Mouse (Mus musculus): ENCODE data around the gene Aco2. TPM values are rescaled to one million over a fixed set of nuclear protein-coding genes. Genes with fewer than 3 reads are reported as not detected.

Aco2 gene
- total and polyA plus RNA-seq, 2 experiments from 2014 or later, result 257 to 412 TPM

DNA sequence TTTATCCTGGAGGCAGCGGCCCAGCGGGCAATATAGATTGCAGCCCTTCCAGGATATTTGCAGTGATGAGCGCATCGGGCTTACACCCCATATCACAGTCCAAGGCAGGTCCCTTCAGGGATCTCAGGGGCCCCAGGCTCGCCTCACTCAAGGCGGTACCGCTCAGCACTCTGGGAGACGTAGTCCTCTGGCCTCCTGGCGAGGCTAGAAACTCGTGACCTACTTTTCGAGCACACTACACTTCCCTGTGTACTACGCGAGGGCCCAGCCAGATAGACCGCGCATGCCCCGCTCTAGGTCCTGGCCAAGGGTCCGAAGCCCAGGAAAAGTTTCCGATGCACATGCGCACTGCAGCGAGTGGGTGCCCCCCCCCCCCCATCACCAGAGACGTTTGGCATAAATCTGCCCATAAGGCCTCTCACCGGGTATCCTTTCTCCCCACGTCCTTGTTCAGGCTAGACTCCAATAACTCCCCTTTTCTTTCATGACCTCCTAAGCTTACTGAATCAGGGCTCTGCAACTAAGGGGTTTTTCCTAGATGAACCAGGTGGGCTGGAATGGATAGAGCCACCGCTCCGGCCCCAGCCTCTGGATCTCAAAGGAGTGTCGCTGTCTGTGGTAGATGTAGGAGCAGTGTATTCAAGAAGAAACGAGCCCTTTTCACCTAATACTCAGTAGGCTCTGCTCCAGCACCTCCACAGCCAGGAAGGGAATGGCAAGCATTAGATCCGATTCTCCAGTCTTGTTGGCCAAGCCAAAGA, 15.9 kb upstream of the Aco2 start:
- Histone ChIP-seq H3K4me2 (ENCODE audit: low read depth, low read length, poor library complexity, severe bottlenecking) (peak overlapping the region; percentile 92), H3K4me3 (ENCODE audit: low read depth, low read length) (peak overlapping the region; percentile 51), H3K9me3 (ENCODE audit: low read length) (no peaks in the 10 kb centered on the region), H3K36me3 (ENCODE audit: insufficient read depth, low read length) (peaks cover 6% of the 10 kb centered on the region), H3K27ac (ENCODE audit: low read depth, low read length) (peak overlapping the region; percentile 62), H3K27me3 (ENCODE audit: insufficient read depth, low read length) (no peaks in the 10 kb centered on the region), H3K9ac (replicated peaks; ENCODE audit: low read length, poor library complexity, severe bottlenecking) (peak overlapping the region; percentile 67), H3K4me1 (ENCODE audit: insufficient read depth, low read length) (peaks cover 4% of the 10 kb centered on the region; the same call in 1 of the 2 replicates)
- ATAC-seq (ENCODE audit: low FRiP score) (peak; percentile 78), DNase-seq (ENCODE audit: low spot score) (peak; percentile 97)
- WGBS, result under 1% methylated on average over 28 of the region's 28 CpGs
- no peak for TF ChIP-seq CTCF (IDR thresholded peaks at IDR 0.05)

- H3K27me3 ChIP-seq (ENCODE audit: insufficient read depth, low read length), result no peaks in the 10 kb centered on the region
- peak overlapping the region; percentile 62; the same call in 1 of the 2 replicates for H3K27ac ChIP-seq (ENCODE audit: low read depth, low read length)
- peak overlapping the region; percentile 92 for H3K4me2 ChIP-seq (ENCODE audit: low read depth, low read length, poor library complexity, severe bottlenecking)
- H3K4me1 ChIP-seq (ENCODE audit: insufficient read depth, low read length), result peaks cover 4% of the 10 kb centered on the region; the same call in 1 of the 2 replicates
- no peak for ATAC-seq (ENCODE audit: low FRiP score)
- no peak for DNase-seq (ENCODE audit: low spot score)
- TF ChIP-seq CTCF (IDR thresholded peaks at IDR 0.05), result no peak
- H3K4me3 ChIP-seq (ENCODE audit: low read depth, low read length), result peak overlapping the region; percentile 51
- 2% methylated on average over 14 of the region's 14 CpGs for WGBS
- no peaks in the 10 kb centered on the region; the same call in 1 of the 2 replicates for H3K36me3 ChIP-seq (ENCODE audit: insufficient read depth, low read length)
- H3K9me3 ChIP-seq (ENCODE audit: low read length), result no peaks in the 10 kb centered on the region
- peak overlapping the region; percentile 61 for H3K9ac ChIP-seq (replicated peaks; ENCODE audit: low read length, poor library complexity, severe bottlenecking)
These were observed 15.0 kb upstream of the Aco2 start for GRCm38 (mm10) chr15:81856938-81857723.

DNA sequence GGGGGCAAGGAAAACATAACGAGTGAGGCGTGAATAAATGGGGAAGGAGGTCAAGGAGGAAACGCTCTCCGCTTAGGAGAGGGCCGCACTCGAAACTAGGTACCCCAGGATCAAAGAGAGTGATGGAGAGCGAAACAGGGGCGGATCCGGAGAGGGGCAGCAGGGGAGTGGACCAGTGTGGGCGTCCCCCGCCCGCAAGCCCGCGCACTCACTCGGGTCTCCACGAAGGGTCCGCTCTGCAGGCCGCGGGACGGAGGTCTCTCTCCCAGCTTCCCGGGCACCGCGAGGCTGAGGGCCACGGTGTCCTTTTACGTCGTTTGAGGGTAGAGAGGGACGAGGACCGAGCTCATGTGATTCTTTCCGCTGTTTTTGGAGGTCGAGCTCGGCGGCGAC, 14.4 kb upstream of the Aco2 start:
- ATAC-seq (ENCODE audit: low FRiP score), result 0 out of 2 replicates have a peak, but pooled peaks have one; percentile 5

DNA sequence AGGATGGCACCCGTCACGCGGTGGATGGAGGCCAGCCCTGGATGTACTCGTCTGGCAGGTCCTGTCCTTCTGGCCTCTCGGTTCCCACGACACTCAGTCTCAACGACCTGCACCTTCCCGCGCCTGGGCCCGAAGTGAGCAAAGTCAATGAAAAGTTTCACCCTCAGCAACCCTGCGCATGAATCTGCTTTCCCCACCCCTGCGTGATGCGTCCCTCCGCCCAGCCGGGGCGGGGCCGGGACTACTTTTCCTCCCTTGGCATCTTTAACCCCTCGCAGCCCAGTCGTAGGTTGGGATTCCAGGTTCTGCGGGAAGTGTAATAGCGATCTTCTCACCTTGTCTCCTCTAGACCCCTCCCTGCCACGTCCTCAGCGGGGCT, 14.0 kb upstream of the Aco2 start:
- peak; percentile 3; the same call in 1 of the 2 replicates for ATAC-seq (ENCODE audit: low FRiP score)
- no peak for TF ChIP-seq CTCF (IDR thresholded peaks at IDR 0.05)
- WGBS, result under 1% methylated on average over 23 of the region's 23 CpGs
- Histone ChIP-seq H3K9me3 (ENCODE audit: low read length) (no peaks in the 10 kb centered on the region), H3K4me3 (ENCODE audit: low read depth, low read length) (peak overlapping the region; percentile 51), H3K4me1 (ENCODE audit: insufficient read depth, low read length) (peaks cover 4% of the 10 kb centered on the region; the same call in 1 of the 2 replicates), H3K9ac (replicated peaks; ENCODE audit: low read length, poor library complexity, severe bottlenecking) (peak overlapping the region; percentile 61), H3K27ac (ENCODE audit: low read depth, low read length) (peak overlapping the region; percentile 91), H3K27me3 (ENCODE audit: insufficient read depth, low read length) (no peaks in the 10 kb centered on the region), H3K4me2 (ENCODE audit: low read depth, low read length, poor library complexity, severe bottlenecking) (peak overlapping the region; percentile 92), H3K36me3 (ENCODE audit: insufficient read depth, low read length) (no peaks in the 10 kb centered on the region)
- DNase-seq (ENCODE audit: low spot score), result peak; percentile 95

More for the DNA sequence above, 14.4 kb upstream of the Aco2 start:
- Histone ChIP-seq H3K36me3 (ENCODE audit: insufficient read depth, low read length) (no peaks in the 10 kb centered on the region), H3K9me3 (ENCODE audit: low read length) (no peaks in the 10 kb centered on the region), H3K4me2 (ENCODE audit: low read depth, low read length, poor library complexity, severe bottlenecking) (peak overlapping the region; percentile 92), H3K27ac (ENCODE audit: low read depth, low read length) (peak overlapping the region; percentile 62), H3K27me3 (ENCODE audit: insufficient read depth, low read length) (no peaks in the 10 kb centered on the region), H3K4me1 (ENCODE audit: insufficient read depth, low read length) (peaks cover 4% of the 10 kb centered on the region; the same call in 1 of the 2 replicates), H3K4me3 (ENCODE audit: low read depth, low read length) (peak overlapping the region; percentile 51), H3K9ac (replicated peaks; ENCODE audit: low read length, poor library complexity, severe bottlenecking) (peak overlapping the region; percentile 61)
- TF ChIP-seq CTCF (IDR thresholded peaks at IDR 0.05), result no peak
- WGBS, result under 1% methylated on average over 33 of the region's 33 CpGs
- DNase-seq (ENCODE audit: low spot score), result no peak

GRCm38 (mm10) chr15:81858517-81859329, 13.4 kb upstream of the Aco2 start, which contains the start of gene Tob2:
Gene Tob2, minus strand, starts transcription at chr15:81858796.
- WGBS, result under 1% methylated on average over 44 of the region's 44 CpGs
- DNase-seq (ENCODE audit: low spot score) (peak; percentile 68), ATAC-seq (ENCODE audit: low FRiP score) (peak; percentile 2; the same call in 1 of the 2 replicates)
- Histone ChIP-seq H3K36me3 (ENCODE audit: insufficient read depth, low read length) (no peaks in the 10 kb centered on the region), H3K9me3 (ENCODE audit: low read length) (no peaks in the 10 kb centered on the region), H3K9ac (replicated peaks; ENCODE audit: low read length, poor library complexity, severe bottlenecking) (peak within 1 kb of the TSS; percentile 61), H3K4me2 (ENCODE audit: low read depth, low read length, poor library complexity, severe bottlenecking) (peak within 1 kb of the TSS; percentile 92), H3K4me1 (ENCODE audit: insufficient read depth, low read length) (peaks cover 4% of the 10 kb centered on the region; the same call in 1 of the 2 replicates), H3K27me3 (ENCODE audit: insufficient read depth, low read length) (no peaks in the 10 kb centered on the region), H3K27ac (ENCODE audit: low read depth, low read length) (peak within 1 kb of the TSS; percentile 91), H3K4me3 (ENCODE audit: low read depth, low read length) (peak within 1 kb of the TSS; percentile 51)
- TF ChIP-seq CTCF (IDR thresholded peaks at IDR 0.05), result peak; percentile 53
